28 mouse cellular contexts compared by ENCODE assay signal in genomic region chr2:146197947-146198346, GRCm38 (mm10). TPM values are rescaled to one million over a fixed set of nuclear protein-coding genes. Genes with fewer than 3 reads are reported as not detected.
DNase-seq lines count a peak whose midpoint lies in the region; ATAC-seq lines count a peak whose summit lies in the region.
"Had no signal": no experiment of that assay in that cellular context is flagged by ENCODE, and none has a peak within 500 bp of the region (broad histone marks: within the 10 kb centered on the region; RNA-seq: fewer than 3 reads in every experiment).

No protein-coding gene starts in this region.

- H3K36me3 ChIP-seq in liver, embryonic 16.5 days (ENCODE audit: control insufficient read depth, insufficient read depth) = no peaks in the 10 kb centered on the region
- H3K36me3 ChIP-seq: embryonic facial prominence, embryonic 12.5 days; heart, embryonic 12.5 days; limb, embryonic 13.5 days; neural tube, embryonic 13.5 days had no signal

- WGBS in liver, embryonic 16.5 days (ENCODE audit: insufficient replicate concordance) = 19% methylated on average over 7 of the region's 7 CpGs

- peak; percentile 30; the same call in 1 of the 2 replicates for ATAC-seq in liver, embryonic 16.5 days (ENCODE audit: low read depth)
- peak; percentile 94 for ATAC-seq in activated CD4-positive, CD25-positive, alpha-beta regulatory T cell, adult 4 months
- ATAC-seq in megakaryocyte, adult 5-6 weeks (ENCODE audit: poor library complexity, severe bottlenecking) = peak; percentile 91
- ATAC-seq: forebrain, embryonic 13.5 days; hindbrain, postnatal 0 days had no signal

- no peak overlapping the region for H3K4me2 ChIP-seq in liver, embryonic 16.5 days (ENCODE audit: low read depth, low read length)
- H3K4me2 ChIP-seq: embryonic facial prominence, embryonic 12.5 days; forebrain, embryonic 13.5 days; heart, embryonic 12.5 days; limb, embryonic 13.5 days; neural tube, embryonic 13.5 days had no signal

- DNase-seq in liver = no peak
- no peak for DNase-seq in lung, postnatal 25 days (ENCODE audit: low spot score)
- DNase-seq in ovary, postnatal 10 days (ENCODE audit: low spot score) = no peak
- DNase-seq in gastrocnemius, postnatal 4 days (ENCODE audit: low spot score in 2 of 2) = no peak
- DNase-seq: B cell, adult 2 months; cerebellum, adult 11-12 months; cerebellum, postnatal 10 days; gastrocnemius, adult 2 months; heart, postnatal 10 days; kidney, adult 11 months; kidney, postnatal 4 days; layer of hippocampus, adult 9-11 months; lung, adult 18-20 months; lung, postnatal 10 days; midbrain, embryonic 14.5 days; thymus, postnatal 14 days had no signal

- no peaks in the 10 kb centered on the region for H3K9me3 ChIP-seq in liver, embryonic 16.5 days (replicated peaks; ENCODE audit: control insufficient read depth, low read length)
- H3K9me3 ChIP-seq: embryonic facial prominence, embryonic 12.5 days; forebrain, embryonic 13.5 days; heart, embryonic 12.5 days; limb, embryonic 13.5 days; megakaryocyte, embryonic 14.5 days; neural tube, embryonic 13.5 days had no signal

- H3K9ac ChIP-seq in liver, embryonic 16.5 days (ENCODE audit: low read depth, low read length) = no peak overlapping the region
- H3K9ac ChIP-seq: embryonic facial prominence, embryonic 12.5 days; forebrain, embryonic 13.5 days; heart, embryonic 12.5 days; limb, embryonic 13.5 days; neural tube, embryonic 13.5 days had no signal

- no peaks in the 10 kb centered on the region for H3K4me1 ChIP-seq in liver, embryonic 16.5 days (ENCODE audit: control insufficient read depth, low read depth, low read length)
- H3K4me1 ChIP-seq: embryonic facial prominence, embryonic 12.5 days; heart, embryonic 12.5 days; limb, embryonic 13.5 days; neural tube, embryonic 13.5 days had no signal

- H3K27me3 ChIP-seq in liver, embryonic 16.5 days (ENCODE audit: control insufficient read depth, insufficient read depth, low read depth, low read length) = no peaks in the 10 kb centered on the region
- H3K27me3 ChIP-seq: embryonic facial prominence, embryonic 12.5 days; forebrain, embryonic 13.5 days; heart, embryonic 12.5 days; limb, embryonic 13.5 days had no signal

- H3K4me3 ChIP-seq in liver, embryonic 16.5 days (ENCODE audit: low read depth, low read length) = no peak overlapping the region
- H3K4me3 ChIP-seq: embryonic facial prominence, embryonic 12.5 days; forebrain, embryonic 13.5 days; gastrocnemius, adult 2 months; heart, embryonic 12.5 days; limb, embryonic 13.5 days; megakaryocyte, embryonic 14.5 days; neural tube, embryonic 13.5 days had no signal

- H3K27ac ChIP-seq in liver, embryonic 16.5 days (ENCODE audit: low read length) = no peak overlapping the region
- H3K27ac ChIP-seq: embryonic facial prominence, embryonic 12.5 days; forebrain, embryonic 13.5 days; gastrocnemius, adult 2 months; hindbrain, postnatal 0 days; limb, embryonic 13.5 days; neural tube, embryonic 13.5 days had no signal

RNA-seq across cellular contexts. Expression of gene Insm1, which starts 23.8 kb away (rescaled TPM):
- polyA plus RNA-seq in liver, embryonic 16.5 days (2015; fragmentation: Nextera tagmentation; extraction: Ambion mirVana) = not detected in 2 replicates
- not detected for polyA plus RNA-seq in activated CD4-positive, CD25-positive, alpha-beta regulatory T cell, adult 4 months (2017; shearing (Covaris generic))
- not detected in 2 replicates for total RNA-seq in megakaryocyte, adult 5-6 weeks (2015)
- total RNA-seq in megakaryocyte, adult 5-6 weeks (2017) = not detected in 2 replicates
- total RNA-seq in gastrocnemius, postnatal 4 days (2021) = under 1 TPM in 1 of 2 experiments, not detected in 1; 0.12 TPM
- total RNA-seq: gastrocnemius, adult 2 months; heart, postnatal 10 days had no signal
- polyA plus RNA-seq: gonadal fat pad, adult 2 months; heart, embryonic 12.5 days; kidney, embryonic 16.5 days; limb, embryonic 13.5 days had no signal

Comparison
In these comparisons a context has a peak if more than half of its experiments do, and no peak if none do; other contexts are left out.
1. ATAC-seq: peak in every context shown above with its lines; median percentile 94 in activated CD4-positive, CD25-positive, alpha-beta regulatory T cell, adult 4 months; 91 in megakaryocyte, adult 5-6 weeks; 30 in liver, embryonic 16.5 days.